Mouse (Mus musculus) right cerebral cortex, adult 18-20 months (tissue): ENCODE data around the gene Cbr4.

Experiments
- DNase-seq: peaks from one replicate; pipeline ENCODE4 v3.0.0; 2022; ENCODE audit warnings: mixed read lengths

Gene Cbr4

DNA sequence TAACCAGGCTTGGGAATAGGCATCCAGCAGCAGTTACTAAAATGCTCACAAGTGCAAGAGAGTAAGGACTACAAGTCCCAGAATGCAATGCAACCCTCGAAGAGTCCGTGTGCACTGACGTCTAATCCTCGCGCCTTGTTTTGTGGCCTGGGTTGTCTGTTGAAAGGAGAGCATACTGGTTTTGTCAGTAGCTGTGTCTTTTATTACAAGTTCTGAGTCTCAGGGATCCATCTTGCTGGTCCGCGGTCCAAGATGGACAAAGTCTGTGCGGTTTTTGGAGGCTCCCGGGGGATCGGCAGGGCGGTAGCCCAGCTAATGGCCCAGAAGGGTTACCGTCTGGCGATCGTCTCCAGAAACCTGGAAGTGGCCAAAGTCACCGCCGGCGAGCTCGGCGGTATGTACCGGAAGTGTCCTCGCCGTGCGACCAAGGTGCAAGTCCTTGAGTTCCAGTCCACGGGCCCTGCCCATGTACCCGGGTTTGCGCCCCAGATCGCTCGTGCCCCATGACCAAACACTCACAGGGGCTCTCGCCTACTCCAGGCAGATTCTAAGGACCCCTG is at the start of gene Cbr4:
Gene Cbr4 (plus strand): TSS at position 138 of the 560 bp plus-strand sequence.
- DNase-seq, result peak; percentile 93

DNA sequence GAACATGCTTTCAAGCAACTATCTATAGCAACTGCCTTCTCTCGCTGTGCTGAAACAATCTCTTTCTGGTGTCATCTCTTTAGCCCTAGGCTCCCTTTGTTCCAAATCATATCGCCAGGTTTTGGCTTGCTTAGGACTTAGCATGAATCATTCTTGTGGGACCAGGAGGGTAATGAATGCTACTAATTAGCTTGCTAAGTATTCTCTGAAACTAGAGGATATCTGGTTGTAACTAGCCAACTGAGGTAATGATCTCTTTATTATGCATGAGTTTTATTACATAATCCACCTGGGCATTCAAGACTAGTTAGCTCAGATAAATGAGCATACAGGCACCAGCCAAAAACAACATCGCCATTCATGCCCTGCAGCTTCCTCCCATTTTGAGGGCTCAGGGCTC is 44.5 kb upstream of the Cbr4 start:
- no peak for DNase-seq

DNA sequence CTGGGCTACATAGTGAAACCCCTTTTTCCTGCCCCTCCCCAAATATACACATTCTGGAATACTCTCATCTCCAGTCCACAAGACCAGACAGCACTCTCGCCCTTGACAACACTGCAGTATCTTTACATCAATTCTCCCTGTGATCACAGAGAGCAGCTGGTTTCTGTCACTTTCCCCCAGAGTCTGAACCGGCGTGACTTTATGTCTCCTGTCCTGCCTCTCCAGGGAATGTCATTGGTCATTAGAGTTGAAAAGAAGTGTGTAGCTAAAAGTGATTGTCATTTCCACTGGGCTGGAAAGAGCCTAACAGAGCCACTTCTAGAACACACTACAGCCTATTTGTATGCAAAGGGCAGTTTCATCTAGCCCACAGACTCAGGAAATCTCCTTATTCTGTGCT is 43.2 kb upstream of the Cbr4 start:
- no peak for DNase-seq

DNA sequence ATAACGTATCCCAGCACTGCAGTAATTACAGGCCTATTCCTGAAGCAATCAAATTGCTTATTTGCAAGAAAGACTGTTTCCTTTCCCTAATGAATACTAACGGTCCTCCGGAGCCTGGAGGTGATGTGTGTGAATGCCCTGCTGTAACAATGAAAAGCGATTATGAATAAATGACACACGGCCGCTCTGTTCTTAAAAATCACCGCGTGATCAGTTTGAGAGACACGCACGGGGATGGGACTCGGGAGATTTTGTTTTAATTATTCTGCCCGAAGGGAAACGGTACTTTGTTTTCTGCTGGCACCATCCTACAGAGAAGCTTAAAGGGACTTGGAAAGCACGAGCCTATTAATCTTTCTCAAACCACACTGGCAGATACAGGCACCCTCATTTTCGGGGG is 41.2 kb upstream of the Cbr4 start:
- no peak for DNase-seq

DNA sequence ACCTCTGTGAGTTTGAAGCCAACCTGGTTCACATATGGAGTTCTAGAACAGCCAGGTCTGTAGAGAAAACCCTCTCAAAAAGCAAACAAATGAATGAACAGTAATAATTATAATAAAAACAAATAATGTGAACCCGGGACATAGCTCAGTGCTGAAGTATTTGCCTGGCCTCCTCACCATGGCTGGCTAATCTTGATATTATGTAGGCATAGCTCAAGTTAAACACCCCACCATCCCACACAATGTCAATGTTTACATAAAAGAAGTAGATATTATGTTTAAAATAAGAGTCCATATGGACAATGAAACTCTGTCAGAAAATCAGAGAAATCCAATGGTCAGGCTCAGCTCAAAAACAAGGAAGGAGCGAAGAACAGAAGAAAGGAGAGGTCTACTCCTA is 39.4 kb upstream of the Cbr4 start:
- DNase-seq, result no peak

DNA sequence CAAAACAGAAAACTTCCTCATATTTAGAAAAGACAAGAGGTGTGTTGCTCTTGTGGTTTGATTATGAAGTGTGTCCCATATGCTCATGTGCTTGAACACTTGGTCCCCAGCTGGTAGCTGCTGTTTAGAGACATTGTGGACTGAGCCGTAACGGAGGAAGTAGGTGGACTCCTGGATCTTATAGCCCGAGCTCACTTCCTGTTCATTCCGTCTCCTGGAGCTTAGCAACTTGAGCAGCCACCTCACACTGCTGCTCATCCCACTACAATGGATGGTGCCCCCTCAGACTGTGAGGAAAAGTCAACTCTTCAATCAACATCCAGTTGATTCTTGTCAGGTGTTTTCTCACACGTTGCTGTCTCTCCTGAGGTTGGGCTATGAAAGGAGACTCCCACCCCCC is 38.7 kb upstream of the Cbr4 start:
- DNase-seq, result no peak

DNA sequence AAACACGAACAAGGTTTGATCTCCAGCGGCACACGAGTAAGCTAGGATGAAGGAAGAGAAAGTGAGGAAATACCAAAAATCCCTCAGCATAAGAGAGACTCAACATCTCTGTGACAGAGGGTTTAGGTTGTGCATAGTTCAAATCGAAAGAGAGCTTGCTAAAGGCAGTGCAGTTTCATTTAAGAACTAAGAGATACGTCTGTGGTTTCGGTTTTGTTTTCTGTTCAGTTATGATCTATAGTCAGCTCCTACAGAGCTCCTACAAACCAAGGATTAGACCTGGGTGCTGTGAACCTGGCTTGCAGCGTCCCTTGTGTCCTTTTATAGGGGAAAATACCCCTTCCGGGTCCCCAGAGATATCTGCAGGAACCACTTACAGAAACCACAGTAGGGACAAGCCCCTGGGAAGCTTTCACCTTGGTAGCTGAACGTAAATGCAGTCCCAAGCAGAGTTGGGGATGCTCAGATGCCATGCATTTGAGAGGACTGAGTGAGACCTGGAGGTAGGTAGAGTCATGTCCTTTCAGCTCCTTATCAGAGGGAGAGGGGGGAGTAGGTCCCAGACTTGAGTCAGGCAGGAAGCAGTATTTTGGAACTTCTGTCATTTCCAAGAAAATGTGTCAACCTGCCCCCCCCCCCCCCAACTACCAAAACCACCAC is 36.5 kb upstream of the Cbr4 start:
- no peak for DNase-seq

DNA sequence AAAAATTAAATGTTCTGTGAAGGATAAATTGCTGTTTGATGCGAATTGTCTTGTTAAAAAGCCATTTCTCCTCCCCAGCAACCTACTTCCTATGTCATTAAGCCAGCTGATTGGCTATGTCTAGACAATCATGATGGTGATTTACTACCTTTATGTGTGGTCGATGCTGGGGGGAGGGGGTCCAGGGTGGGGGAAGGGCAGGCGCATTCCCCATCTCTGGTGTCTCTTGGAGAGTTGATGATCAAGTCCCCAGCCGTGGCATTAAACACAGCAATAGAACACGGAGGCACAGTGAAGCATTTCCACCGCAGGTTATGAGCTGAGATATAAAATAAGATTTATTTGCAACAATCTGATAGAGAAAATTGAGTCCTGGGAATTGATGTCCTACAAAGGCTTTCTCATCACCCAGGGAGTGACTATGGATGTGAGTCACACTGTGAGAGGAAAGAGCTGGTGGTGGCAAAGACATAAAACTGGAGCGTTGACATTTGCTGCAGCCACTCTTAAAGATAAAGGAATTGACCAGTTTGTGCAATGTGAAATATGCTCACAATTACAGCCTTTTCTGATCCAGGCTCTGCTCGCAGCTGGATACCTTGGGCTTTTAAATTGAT is 35.7 kb upstream of the Cbr4 start:
- no peak for DNase-seq

DNA sequence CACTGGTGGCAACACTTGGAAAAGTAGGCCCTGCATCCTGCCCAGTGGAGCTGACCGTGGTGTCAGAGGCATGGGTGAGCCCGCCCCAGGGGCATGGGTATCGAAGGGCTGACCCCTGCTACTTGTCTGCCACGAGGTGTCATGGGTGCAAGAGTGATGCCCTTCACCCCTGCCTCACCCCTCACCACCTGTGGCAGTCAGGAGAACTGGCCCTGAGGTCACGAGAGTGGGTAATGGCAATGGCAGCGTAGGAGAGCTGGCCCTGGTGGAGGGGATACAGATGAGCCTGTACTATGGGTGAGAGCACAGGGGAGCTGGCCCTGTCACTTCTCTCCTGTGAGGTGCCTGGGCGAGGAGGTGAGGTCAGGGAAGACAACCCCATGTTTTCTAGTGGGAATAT is 27.8 kb upstream of the Cbr4 start:
- no peak for DNase-seq

DNA sequence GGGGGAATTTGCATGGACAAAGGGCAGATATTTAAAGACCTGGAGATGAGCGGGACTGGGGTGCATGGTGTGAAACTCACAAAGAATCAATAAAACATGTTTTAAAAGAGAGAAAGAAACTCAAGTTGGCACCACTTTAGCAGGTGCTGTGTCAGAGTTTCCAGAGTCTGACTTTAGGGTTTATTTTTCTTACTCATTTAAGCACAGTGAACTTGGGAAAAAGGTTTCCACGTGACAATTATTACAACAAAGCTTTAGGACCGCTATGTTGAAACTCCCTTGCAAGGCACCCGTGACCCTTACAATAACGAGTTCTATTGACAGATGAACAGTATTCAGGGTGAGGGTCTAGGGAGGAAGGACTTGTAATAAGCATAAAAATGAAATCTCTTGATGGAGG is 25.3 kb upstream of the Cbr4 start:
- no peak for DNase-seq

DNA sequence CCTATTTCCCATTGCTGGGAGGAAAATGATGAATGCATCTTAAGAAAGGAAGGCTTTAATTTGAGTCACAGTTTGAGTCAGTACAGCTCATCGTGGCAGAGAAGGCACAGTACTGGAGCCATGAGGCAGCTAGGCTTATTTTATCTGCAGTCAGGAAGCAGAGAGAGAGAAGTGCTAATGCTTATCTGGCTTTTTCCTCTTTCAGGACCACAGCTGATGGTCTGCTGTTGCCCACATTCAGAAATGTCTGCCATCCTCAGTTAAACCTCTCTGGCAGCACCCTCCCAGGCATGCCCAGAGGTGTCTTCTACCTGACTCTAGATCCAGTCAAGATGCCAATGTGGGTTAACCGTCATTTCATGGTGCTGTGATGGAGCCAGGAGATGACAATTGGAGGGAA is 23.1 kb upstream of the Cbr4 start:
- DNase-seq, result no peak

DNA sequence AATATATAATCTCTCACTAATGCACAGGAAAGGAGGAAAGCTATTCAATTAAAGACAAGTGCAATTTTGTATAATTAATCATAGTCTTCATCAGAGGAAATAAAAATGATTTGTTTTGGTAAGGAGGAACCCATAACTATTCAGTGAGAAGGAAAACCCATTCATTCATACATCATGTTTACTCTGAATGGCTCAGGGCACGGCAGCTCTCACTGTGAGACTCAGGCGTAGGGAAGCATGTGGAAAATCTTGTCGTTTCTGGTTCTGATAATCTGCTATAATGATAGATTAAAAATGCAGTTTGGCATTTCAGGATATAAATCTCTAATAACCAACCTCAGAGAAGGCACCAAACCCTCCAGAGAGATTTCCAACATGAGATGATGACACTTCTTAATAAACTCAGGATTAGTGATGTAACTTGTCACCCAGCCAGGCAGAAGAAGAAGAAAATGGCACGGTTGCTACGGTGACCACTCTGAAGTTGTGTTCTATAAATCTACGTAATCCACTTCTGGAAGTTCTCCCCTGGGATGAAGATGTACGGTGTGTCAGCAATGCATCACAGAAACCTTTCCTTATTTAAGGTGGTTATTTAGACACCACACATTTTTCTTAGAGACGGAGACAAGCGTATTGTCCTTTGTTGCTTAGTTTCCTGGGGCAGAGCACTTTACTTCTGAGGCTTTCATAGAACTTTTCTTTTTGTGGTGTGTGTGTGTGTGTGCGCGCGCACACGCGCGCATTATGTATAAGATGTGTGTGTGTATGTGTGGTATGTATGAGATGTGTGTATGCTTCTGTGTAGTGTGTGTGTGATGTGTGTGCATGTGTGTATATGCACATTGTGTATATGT is 20.6 kb upstream of the Cbr4 start:
- DNase-seq, result no peak

DNA sequence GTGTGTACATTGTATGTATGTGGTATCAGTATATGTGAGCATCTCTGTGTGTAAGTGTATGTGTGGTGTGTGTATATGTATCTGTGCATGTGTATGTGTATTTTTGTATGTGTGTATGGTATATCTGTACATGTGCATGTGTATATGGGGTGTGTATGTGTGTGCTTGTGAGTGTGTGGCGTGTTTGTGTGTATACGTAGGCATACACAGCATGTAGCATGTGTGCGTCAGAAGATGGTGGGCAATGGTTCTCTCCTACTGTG is 20.1 kb upstream of the Cbr4 start:
- no peak for DNase-seq

DNA sequence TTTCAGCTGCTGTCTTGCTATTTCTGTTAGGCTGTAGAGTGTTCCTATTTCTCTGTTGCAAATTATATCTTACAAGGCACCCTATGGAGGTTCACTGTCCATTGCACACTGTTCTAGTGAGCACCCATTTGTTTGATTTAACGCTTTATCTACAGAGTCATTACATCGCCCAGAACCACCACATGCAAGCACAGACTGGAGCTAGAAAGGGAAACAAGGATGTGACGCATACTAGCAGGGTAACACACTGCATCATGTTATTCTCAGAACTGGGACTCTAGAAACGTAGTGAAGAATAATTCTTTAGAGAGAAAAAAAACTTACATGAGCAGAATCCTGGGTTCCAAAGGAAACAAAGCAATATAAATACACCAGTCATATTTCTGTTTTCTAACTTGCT is 17.3 kb upstream of the Cbr4 start:
- DNase-seq, result peak; percentile 21

DNA sequence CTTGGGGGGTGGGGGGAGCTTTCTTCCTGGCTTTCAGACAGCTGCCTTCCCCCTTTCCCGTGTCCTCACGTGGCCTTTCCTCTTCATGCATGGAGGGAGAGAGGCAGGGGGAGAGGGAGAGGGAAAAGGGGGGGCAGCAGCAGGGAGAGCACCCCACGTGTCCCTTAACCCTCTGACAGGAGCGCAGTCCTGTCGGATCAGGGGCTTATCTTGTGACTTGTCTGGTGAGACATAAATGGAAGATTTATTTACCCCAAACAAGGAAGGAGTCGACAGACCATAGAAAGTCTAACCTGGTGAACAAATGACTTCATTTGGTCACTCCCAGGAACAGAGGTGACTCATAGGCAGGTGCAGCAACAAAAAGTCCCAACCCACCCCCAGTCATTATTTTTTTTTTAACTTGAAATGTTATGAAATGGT is 12.3 kb upstream of the Cbr4 start:
- DNase-seq, result no peak

DNA sequence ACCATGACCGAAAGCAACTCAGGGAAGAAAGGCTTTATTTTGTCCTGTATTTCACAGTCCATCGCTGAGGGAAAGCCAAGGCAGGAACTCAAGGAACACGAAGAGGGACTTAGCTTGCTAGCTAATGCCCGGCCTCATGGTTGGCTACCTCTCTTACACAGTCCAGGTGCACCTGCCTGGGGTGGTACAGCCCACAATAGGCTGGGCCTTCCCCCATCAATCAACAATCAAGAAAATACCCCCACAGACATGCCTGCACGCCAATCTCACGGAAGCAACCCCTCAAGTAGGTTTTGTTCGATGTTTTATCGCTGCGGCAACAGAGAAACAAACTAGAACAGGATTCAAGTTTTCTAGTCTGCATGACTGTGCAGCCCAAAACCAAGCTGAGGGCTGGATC is 11.4 kb upstream of the Cbr4 start:
- no peak for DNase-seq

DNA sequence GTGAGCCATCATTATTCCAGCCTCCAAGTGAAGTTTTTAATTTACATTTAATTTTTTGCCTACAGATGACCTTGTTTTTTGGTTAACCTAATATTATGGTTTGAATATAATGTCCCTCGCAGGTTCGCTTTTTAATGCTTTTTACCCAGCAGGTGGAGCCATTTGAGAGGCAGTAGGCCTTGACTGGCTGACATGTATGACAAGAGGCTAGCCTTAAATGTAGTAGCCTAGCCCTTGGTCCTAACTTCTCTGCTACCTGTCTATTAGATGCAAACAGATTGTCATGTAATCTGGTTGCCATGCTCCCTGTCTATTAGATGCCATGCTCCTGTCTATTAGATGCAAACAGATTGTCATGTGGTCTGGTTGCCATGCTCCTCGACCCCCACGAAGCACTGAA is 9.4 kb upstream of the Cbr4 start:
- no peak for DNase-seq

DNA sequence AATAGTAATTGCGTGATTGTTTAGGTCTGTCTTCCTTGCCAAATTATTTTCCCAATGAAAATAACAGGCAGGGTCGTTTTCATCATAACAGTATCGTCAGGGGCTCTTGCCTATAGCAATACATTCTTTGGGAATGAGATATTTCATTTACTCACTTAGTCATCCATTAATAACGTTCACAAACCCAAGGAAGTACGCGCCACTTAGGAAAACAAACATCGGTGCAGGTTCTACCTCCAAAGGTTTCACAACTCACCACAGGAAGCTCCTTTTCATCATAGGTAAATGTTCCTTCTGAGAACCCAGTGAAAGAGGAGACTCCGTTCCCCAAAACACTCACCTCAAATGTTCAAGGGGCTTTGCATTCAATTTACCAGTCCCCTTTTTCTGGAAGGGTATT is 8.7 kb upstream of the Cbr4 start:
- no peak for DNase-seq

DNA sequence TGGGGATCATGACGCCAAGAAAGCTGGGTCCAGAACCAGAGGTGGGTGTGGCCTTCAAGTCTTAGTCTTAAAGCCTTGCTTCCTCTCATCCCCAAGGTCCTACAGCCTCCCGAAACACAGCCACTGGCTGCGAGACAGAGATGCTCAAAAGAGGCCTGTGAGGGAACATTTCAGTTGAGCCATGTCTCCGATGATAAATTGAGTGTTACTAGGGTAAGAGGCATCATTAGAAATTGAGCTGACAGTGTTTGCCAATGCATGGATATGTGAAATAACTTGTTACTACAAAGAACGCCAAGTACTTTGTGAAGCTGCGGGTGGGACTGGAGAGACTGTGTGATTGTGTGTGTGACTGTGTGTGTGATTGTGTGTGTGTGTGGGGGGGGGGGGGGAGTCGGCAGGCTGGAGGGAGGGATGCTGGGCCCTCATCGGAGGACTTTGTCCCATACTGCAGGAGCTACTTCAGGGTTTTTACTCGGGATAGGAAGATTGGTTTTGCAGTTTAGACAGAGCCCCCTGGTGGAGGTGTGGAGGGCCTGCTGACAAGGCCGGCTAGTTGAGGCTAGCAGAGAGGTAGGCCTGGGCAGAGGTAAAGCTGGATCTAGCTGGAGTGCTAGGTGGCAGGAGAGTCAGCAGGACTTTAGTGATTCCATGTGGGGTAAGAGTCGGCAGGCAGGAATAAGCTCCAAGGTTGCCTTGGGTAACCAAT is 7.9 kb upstream of the Cbr4 start:
- peak; percentile 64 for DNase-seq

DNA sequence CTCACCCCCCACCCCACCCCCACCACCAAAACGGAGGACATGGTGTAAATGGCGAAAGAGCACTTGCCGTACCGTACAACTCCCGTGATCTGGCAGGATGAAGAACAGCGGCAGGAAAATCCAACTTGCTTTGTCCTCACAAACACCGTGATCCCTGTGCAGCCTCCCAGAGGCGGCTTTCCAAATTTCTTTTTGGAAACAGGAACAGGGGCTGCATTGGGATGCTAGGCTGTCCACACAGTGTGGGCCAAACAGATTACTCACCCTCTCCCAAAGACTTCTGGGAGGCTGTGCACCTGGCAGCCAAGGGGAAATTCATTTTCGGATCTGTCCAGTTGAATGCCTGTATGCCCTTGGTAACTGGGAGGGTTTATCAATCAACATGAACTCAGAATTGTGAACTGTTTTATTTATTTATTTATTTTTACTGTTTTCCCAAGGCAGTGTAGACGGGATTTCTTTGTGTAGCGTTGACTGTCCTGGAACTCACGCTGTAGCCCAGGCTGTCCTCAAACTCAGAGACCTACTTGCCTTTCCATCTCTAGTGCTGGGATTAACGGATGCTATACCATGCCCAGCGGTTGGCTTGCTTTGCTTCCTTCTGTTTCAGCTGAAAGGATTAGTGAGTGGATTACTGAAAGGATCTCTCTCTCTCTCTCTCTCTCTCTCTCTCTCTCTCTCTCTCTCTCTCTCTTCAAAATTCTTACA is 7.1 kb upstream of the Cbr4 start:
- no peak for DNase-seq

DNA sequence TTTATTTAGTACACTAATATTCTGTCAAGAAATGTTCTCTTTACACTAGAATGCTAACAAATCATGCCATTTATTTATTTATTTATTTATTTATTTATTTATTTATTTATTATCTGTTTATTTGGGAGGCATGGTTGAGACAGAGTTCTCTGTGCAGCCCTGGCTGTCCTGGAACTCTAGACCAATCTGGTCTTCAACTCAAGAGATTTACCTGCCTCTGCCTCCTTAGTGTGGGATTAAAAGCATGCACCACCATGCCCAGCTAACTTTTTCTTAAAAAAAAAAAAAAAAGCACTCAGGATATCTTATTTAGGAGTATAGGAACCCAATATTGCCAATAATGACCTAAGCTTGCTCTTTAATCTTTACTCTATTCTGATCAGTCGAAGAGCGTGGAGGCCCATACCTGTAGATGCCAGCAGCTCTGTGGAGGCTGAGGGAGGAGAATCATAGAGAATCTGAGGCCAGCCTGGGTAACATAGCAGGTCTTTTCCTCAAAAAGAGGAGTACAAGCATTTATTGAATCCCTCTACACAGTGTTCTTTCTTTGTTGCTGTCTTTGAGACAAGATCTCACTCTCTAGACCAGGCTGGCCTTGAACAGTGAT is 508 bp upstream of the Cbr4 start:
- no peak for DNase-seq

DNA sequence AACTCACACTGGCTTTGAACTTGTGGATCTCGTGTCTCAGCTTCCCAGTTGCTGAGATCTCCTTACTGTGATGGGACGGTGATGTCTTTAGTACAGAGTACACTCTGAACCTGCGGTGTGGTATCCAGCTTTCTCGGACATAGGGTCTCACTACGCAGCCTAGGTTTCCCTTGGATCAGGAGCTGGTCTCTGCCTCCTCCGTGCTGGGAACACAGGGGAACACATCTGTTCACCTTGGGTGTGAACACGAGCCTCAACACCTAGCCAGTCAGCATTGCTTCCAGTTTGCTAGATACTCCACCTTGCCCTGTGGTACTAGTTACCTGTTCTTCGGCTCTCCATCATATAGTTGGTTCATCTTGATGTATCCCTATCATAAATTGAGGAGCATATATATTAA is 1.1 kb downstream of the Cbr4 start:
- DNase-seq, result no peak
